Mouse (Mus musculus): ENCODE measurements around the gene Arhgef26.

Gene Arhgef26

DNA sequence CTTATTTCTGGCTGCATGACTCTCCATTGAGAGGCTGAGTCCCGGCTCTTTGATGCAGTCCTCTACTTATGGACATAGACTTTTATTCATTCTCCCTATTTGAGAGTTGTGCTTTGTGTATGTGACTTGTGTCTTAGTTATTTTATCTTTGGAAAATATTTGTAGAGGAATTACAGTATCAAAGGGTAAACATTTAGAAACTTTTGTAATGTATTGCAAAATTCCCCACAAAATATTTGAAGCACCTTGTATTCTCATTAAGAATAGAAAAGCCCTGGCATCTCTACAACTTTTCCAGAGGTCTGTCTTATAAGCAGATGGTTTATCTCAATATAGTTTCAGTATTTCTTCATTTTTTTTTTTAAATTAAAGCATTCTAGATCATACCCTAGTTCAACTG is 44.7 kb downstream of the Arhgef26 start:
- DNase-seq (ENCODE audit: low spot score), result no peak

GRCm38 (mm10) chr3:62392636-62393035 is 54.5 kb downstream of the Arhgef26 start:
- no peak for DNase-seq (ENCODE audit: low spot score)

GRCm38 (mm10) chr3:62394284-62394683 is 56.1 kb downstream of the Arhgef26 start:
- DNase-seq (ENCODE audit: low spot score), result no peak

GRCm38 (mm10) chr3:62395368-62395767 is 57.2 kb downstream of the Arhgef26 start:
- DNase-seq (ENCODE audit: low spot score), result no peak

DNA sequence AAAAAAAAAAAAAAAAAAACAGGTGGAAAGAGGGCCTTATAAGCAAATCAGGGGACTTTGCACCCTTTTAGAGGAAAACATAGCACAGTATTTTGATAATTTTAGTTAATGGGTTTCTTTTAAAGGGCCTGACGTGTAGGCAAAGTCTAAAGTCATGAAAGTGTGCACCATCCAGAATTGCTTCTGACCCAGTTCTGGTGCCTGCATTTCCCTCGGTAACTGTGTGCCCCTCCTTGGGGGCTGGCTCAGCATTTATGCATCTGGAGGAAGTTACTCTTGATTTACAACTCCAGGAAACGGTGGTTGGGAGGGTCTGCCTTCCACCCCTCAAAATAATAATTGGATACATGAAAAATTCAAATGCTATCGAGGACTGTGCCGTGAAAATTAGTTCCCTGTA is 58.0 kb downstream of the Arhgef26 start:
- no peak for DNase-seq (ENCODE audit: low spot score)

- DNase-seq (ENCODE audit: low spot score), result no peak
Measured at GRCm38 (mm10) chr3:62398094-62398493, 60.0 kb downstream of the Arhgef26 start.

GRCm38 (mm10) chr3:62399826-62400746 is 61.9 kb downstream of the Arhgef26 start:
- no peak for DNase-seq (ENCODE audit: low spot score)

DNA sequence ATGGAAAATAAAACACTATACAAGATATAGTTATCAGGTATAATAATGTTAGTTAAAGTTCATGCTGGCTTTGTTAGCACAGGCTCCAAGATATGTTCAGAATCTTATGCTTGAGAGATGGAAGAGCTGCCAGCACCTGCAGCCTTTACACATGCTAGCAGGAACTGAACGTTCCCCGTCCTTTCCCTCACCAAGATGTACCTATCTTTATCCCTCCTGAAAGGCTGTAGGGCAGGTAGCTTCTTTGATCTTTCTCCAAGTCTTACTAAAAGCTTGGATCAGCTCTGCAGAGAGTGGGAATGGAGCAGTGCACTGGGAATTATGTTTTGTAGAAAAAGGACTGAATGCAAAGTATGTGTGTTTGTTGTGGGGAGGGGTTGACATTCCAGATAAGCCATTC is 64.3 kb downstream of the Arhgef26 start:
- no peak for DNase-seq (ENCODE audit: low spot score)

- DNase-seq (ENCODE audit: low spot score), result no peak
Measured at GRCm38 (mm10) chr3:62404477-62405246, 66.5 kb downstream of the Arhgef26 start.

DNA sequence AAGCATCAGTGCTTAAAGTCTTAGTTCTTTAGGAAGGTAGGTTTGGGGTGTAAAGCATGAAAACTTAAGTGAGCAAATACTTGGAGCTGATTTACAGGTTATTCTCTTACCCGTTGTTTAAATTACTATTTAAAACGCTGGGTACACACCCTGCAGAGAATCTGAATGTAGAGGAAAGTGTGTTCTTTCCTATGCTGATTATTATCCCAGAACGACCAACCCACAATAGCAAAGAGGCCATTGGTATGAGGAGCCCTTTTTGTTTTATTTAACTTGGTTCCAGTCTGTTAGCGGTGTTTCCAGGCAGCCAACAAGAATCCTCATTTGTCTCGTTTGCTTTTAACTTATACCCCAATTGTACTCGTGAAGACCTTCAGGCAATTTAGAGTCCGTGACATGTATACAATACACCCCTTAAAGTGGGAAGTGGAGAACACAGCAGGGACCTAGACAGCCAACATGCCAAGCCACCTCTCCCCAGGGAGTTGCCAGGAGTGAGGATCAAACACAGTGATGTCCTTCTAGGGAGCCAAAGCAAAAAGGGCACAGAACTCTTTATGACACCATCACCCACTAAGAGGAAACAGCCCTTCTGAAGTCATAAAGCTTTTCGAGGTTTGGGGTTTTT is 71.5 kb downstream of the Arhgef26 start:
- no peak for DNase-seq (ENCODE audit: low spot score)

- DNase-seq (ENCODE audit: low spot score), result no peak
Measured at GRCm38 (mm10) chr3:62410491-62410890, 72.3 kb downstream of the Arhgef26 start.

GRCm38 (mm10) chr3:62412704-62413103 is 74.6 kb downstream of the Arhgef26 start:
- no peak for DNase-seq (ENCODE audit: low spot score)

GRCm38 (mm10) chr3:62414926-62415325 is 76.8 kb downstream of the Arhgef26 start:
- DNase-seq (ENCODE audit: low spot score), result no peak

DNA sequence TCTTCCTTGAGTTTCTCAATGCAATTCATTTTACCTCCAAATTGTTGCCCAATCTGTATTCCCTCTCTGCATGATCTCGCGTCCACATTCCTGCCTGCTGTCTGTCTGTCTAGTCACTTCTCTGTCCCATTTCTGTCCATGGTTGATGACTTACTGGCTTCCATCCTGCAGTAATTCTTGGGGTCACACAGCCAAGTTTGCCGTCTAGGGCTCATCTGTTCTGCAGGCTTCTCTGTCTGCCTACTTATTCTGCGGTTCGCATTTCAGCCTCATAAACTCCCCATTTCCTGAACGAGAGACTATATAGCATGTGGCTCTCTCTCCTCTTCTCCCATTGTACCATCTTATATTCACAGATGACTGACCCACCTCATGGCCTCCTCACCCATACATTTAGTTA is 79.3 kb downstream of the Arhgef26 start:
- no peak for DNase-seq (ENCODE audit: low spot score)

DNA sequence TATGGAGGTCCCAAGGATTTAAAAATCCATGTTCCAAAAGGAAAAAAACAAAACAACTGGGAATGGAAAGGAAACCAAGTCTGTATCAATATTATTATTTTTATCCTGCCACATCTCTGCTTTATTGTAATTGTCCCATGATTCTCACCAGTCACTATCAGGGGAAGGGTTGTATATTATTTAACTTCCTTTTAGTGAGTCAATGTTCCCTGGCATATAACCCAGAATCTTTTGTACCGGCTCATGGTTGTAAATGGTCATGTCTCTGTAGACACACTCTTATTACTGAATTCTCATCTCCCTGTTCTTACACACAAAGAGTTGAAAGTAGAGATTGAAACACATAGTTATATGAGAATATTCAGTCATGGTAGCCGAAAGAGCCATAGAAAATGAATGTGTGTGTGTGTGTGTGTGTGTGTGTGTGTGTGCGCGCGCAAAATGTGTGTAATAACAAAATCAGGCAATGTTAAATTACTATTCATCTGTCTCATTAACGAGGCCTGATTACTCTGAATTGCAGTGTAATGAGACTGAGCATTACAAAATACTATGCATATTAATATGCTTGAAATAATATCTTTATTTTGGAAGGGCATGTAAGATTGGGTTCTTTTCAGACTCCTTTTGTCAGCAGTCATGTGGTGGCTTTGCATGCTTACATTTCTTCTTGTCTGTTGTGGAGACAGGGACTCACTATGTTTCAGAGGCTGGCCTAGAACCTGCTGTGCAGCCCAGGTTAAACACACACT is 80.4 kb downstream of the Arhgef26 start:
- DNase-seq (ENCODE audit: low spot score), result no peak

GRCm38 (mm10) chr3:62433675-62434074 is 95.5 kb downstream of the Arhgef26 start:
- no peak for DNase-seq (ENCODE audit: low spot score)

DNA sequence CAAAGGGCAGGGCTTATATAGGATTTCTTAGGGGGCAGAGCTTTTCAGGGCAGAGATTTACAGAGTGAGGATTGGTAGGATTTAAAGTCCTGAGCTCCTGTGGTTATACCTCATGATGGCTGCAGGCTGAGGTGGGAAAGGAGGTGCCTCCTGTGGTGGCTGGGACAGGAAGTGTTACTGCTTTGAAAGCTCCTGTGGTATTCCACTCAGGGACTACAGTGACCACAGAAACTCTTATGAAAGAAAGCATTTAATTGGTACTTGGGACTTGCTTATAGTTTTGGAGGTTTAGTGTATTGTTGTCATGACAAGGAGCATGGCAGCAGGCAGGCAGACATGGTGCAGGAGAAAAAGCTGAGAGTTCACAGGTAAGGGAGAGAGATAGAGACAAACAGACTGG is 97.8 kb downstream of the Arhgef26 start:
- no peak for DNase-seq (ENCODE audit: low spot score)

- no peak for DNase-seq (ENCODE audit: low spot score)
Measured at GRCm38 (mm10) chr3:62440431-62440969, 102.4 kb downstream of the Arhgef26 start.

- DNase-seq (ENCODE audit: low spot score), result no peak
Measured at GRCm38 (mm10) chr3:62443582-62444194, 105.5 kb downstream of the Arhgef26 start.

DNA sequence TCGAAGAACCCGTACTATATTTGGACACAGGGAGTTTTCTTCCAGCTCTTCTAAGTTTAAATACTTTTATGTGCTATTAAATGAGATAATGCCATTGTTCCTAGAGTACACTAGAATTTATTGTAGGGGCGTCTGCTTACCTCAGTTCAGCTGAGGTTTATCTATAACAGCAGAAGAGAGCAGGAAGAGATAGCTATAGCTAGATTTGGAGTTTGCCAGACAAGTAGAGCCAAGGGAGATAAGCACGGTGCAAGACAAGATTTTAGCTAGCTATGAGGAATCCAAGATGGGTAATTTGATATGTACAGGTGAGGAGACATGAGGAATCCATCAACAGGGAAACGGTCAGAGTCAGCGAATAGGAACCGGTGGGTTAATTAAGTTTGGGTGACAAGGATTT is 108.1 kb downstream of the Arhgef26 start:
- DNase-seq (ENCODE audit: low spot score), result no peak

GRCm38 (mm10) chr3:62447151-62447550 is 109.0 kb downstream of the Arhgef26 start:
- no peak for DNase-seq (ENCODE audit: low spot score)
